Mouse (Mus musculus): ENCODE measurements at regions not wholly inside any gene's neighbourhood (a gene's known extent, or its start where the extent isn't known, plus 50 kb on each side); places are given as distances from the start of the nearest gene placed in this dataset.

- Histone ChIP-seq H3K4me3 (no peak overlapping the region), H3K9ac (ENCODE audit: low read depth, low read length) (no peak overlapping the region), H3K27ac (no peak overlapping the region), H3K4me1 (ENCODE audit: control insufficient read depth, insufficient read depth, low read length) (no peaks in the 10 kb centered on the region), H3K36me3 (ENCODE audit: control insufficient read depth, insufficient read depth, low read length) (no peaks in the 10 kb centered on the region), H3K27me3 (ENCODE audit: control insufficient read depth, insufficient read depth, low read length) (no peaks in the 10 kb centered on the region), H3K79me2 (replicated peaks; ENCODE audit: control insufficient read depth, insufficient read depth, low read length) (no peaks in the 10 kb centered on the region)
- intact Hi-C loops (cut with DNase I), result no loop called here
- WGBS, result 82% methylated on average over 4 of the region's 4 CpGs
- TF ChIP-seq CTCF (IDR thresholded peaks at IDR 0.05) (no peak), POLR2A (IDR thresholded peaks at IDR 0.05; ENCODE audit: insufficient read depth, low read depth, low read length) (no peak), EP300 (IDR thresholded peaks at IDR 0.05; ENCODE audit: insufficient read depth, low read depth, low read length) (no peak)
- DNase-seq, result no peak
These were observed 959.6 kb downstream of the Gsdmc2 start for GRCm38 (mm10) chr15:62885331-62885730.

GRCm38 (mm10) chr15:62871082-62871766 lies 973.8 kb downstream of the Gsdmc2 start:
- H3K36me3 ChIP-seq (ENCODE audit: control insufficient read depth, insufficient read depth, low read length), result no peaks in the 10 kb centered on the region
- TF ChIP-seq EP300 (IDR thresholded peaks at IDR 0.05; ENCODE audit: insufficient read depth, low read depth, low read length) (no peak), POLR2A (IDR thresholded peaks at IDR 0.05; ENCODE audit: insufficient read depth, low read depth, low read length) (no peak)
- no peaks in the 10 kb centered on the region for H3K79me2 ChIP-seq (replicated peaks; ENCODE audit: control insufficient read depth, insufficient read depth, low read length)
- H3K4me3 ChIP-seq, result no peak overlapping the region
- no peak overlapping the region for H3K9ac ChIP-seq (ENCODE audit: low read depth, low read length)
- intact Hi-C loops (cut with DNase I), result no loop called here
- 72% methylated on average over 1 of the region's 1 CpGs for WGBS
- no peaks in the 10 kb centered on the region for H3K4me1 ChIP-seq (ENCODE audit: control insufficient read depth, insufficient read depth, low read length)
- no peaks in the 10 kb centered on the region for H3K27me3 ChIP-seq (ENCODE audit: control insufficient read depth, insufficient read depth, low read length)
- DNase-seq, result no peak
- no peak overlapping the region for H3K27ac ChIP-seq

GRCm38 (mm10) chr15:62862574-62862973 lies 982.4 kb downstream of the Gsdmc2 start:
- WGBS, result 77% methylated on average over 1 of the region's 1 CpGs
- TF ChIP-seq POLR2A (IDR thresholded peaks at IDR 0.05; ENCODE audit: insufficient read depth, low read depth, low read length), result no peak
- TF ChIP-seq EP300 (IDR thresholded peaks at IDR 0.05; ENCODE audit: insufficient read depth, low read depth, low read length), result no peak
- TF ChIP-seq CTCF (IDR thresholded peaks at IDR 0.05), result no peak
- H3K27me3 ChIP-seq (ENCODE audit: control insufficient read depth, insufficient read depth, low read length), result no peaks in the 10 kb centered on the region
- no peak overlapping the region for H3K4me3 ChIP-seq
- no peaks in the 10 kb centered on the region for H3K79me2 ChIP-seq (replicated peaks; ENCODE audit: control insufficient read depth, insufficient read depth, low read length)
- intact Hi-C loops (cut with DNase I), result no loop called here
- no peaks in the 10 kb centered on the region for H3K4me1 ChIP-seq (ENCODE audit: control insufficient read depth, insufficient read depth, low read length)
- H3K27ac ChIP-seq, result no peak overlapping the region
- no peak for DNase-seq
- no peak overlapping the region for H3K9ac ChIP-seq (ENCODE audit: low read depth, low read length)
- no peaks in the 10 kb centered on the region for H3K36me3 ChIP-seq (ENCODE audit: control insufficient read depth, insufficient read depth, low read length)

- H3K4me1 ChIP-seq (ENCODE audit: control insufficient read depth, insufficient read depth, low read length), result no peaks in the 10 kb centered on the region
- H3K4me3 ChIP-seq, result no peak overlapping the region
- no peak overlapping the region for H3K9ac ChIP-seq (ENCODE audit: low read depth, low read length)
- no peak for DNase-seq
- H3K79me2 ChIP-seq (replicated peaks; ENCODE audit: control insufficient read depth, insufficient read depth, low read length), result no peaks in the 10 kb centered on the region
- intact Hi-C loops (cut with DNase I), result no loop called here
- no peak overlapping the region for H3K27ac ChIP-seq
- no peaks in the 10 kb centered on the region for H3K27me3 ChIP-seq (ENCODE audit: control insufficient read depth, insufficient read depth, low read length)
- H3K36me3 ChIP-seq (ENCODE audit: control insufficient read depth, insufficient read depth, low read length), result no peaks in the 10 kb centered on the region
- TF ChIP-seq POLR2A (IDR thresholded peaks at IDR 0.05; ENCODE audit: insufficient read depth, low read depth, low read length), result no peak
- no peak for TF ChIP-seq CTCF (IDR thresholded peaks at IDR 0.05)
- TF ChIP-seq EP300 (IDR thresholded peaks at IDR 0.05; ENCODE audit: insufficient read depth, low read depth, low read length), result no peak
These were observed 983.6 kb downstream of the Gsdmc2 start for GRCm38 (mm10) chr15:62861422-62861821.

- no peak overlapping the region for H3K9ac ChIP-seq (ENCODE audit: low read depth, low read length)
- H3K36me3 ChIP-seq (ENCODE audit: control insufficient read depth, insufficient read depth, low read length), result no peaks in the 10 kb centered on the region
- H3K79me2 ChIP-seq (replicated peaks; ENCODE audit: control insufficient read depth, insufficient read depth, low read length), result no peaks in the 10 kb centered on the region
- DNase-seq, result peak; percentile 16 to 21
- no peak overlapping the region for H3K4me3 ChIP-seq
- no peak for TF ChIP-seq POLR2A (IDR thresholded peaks at IDR 0.05; ENCODE audit: insufficient read depth, low read depth, low read length)
- TF ChIP-seq CTCF (IDR thresholded peaks at IDR 0.05), result no peak
- no peak for TF ChIP-seq EP300 (IDR thresholded peaks at IDR 0.05; ENCODE audit: insufficient read depth, low read depth, low read length)
- H3K27ac ChIP-seq, result no peak overlapping the region
- H3K27me3 ChIP-seq (ENCODE audit: control insufficient read depth, insufficient read depth, low read length), result no peaks in the 10 kb centered on the region
- H3K4me1 ChIP-seq (ENCODE audit: control insufficient read depth, insufficient read depth, low read length), result no peaks in the 10 kb centered on the region
- intact Hi-C loops (cut with DNase I), result no loop called here
These were observed 995.7 kb downstream of the Gsdmc2 start for GRCm38 (mm10) chr15:62849326-62849725.

GRCm38 (mm10) chr15:62845884-62846283 lies 999.1 kb downstream of the Gsdmc2 start:
- Histone ChIP-seq H3K9ac (ENCODE audit: low read depth, low read length) (no peak overlapping the region), H3K79me2 (replicated peaks; ENCODE audit: control insufficient read depth, insufficient read depth, low read length) (no peaks in the 10 kb centered on the region), H3K4me3 (no peak overlapping the region), H3K27ac (no peak overlapping the region), H3K36me3 (ENCODE audit: control insufficient read depth, insufficient read depth, low read length) (no peaks in the 10 kb centered on the region), H3K27me3 (ENCODE audit: control insufficient read depth, insufficient read depth, low read length) (no peaks in the 10 kb centered on the region), H3K4me1 (ENCODE audit: control insufficient read depth, insufficient read depth, low read length) (no peaks in the 10 kb centered on the region)
- intact Hi-C loops (cut with DNase I), result no loop called here
- TF ChIP-seq EP300 (IDR thresholded peaks at IDR 0.05; ENCODE audit: insufficient read depth, low read depth, low read length) (no peak), POLR2A (IDR thresholded peaks at IDR 0.05; ENCODE audit: insufficient read depth, low read depth, low read length) (no peak), CTCF (IDR thresholded peaks at IDR 0.05) (no peak)
- DNase-seq, result no peak
- 72% methylated on average over 3 of the region's 3 CpGs for WGBS

All from heart, adult 2 months (tissue).